Mouse (Mus musculus) cerebellum, postnatal 10 days (tissue): ENCODE results near the gene Rassf4.

Experiments
- DNase-seq, 2 experiments: peaks; one replicate each; pipeline ENCODE4 v3.0.0; 2021; ENCODE audit warnings: mixed read lengths in 2 of 2

The Rassf4 gene

GRCm38 (mm10) chr6:116671031-116671430 lies 2.7 kb downstream of the Rassf4 start:
- peak; percentile 54 to 67 for DNase-seq

GRCm38 (mm10) chr6:116670144-116670543 lies 3.6 kb downstream of the Rassf4 start:
- DNase-seq: peak; percentile 84 to 93

- peak; percentile 56 to 66 for DNase-seq
Observed at GRCm38 (mm10) chr6:116668682-116669470, 4.9 kb downstream of the Rassf4 start.

- peak in 1 of 2 experiments; percentile 31 for DNase-seq
Observed at GRCm38 (mm10) chr6:116667382-116667781, 6.4 kb downstream of the Rassf4 start.

- DNase-seq: no peak
Observed at GRCm38 (mm10) chr6:116666892-116667291, 6.9 kb downstream of the Rassf4 start.

- DNase-seq: no peak
Observed at GRCm38 (mm10) chr6:116666085-116666750, 7.5 kb downstream of the Rassf4 start.

- DNase-seq: no peak
Observed at GRCm38 (mm10) chr6:116664830-116665229, 8.9 kb downstream of the Rassf4 start.

GRCm38 (mm10) chr6:116664031-116664430 lies 9.7 kb downstream of the Rassf4 start:
- DNase-seq: no peak

GRCm38 (mm10) chr6:116663364-116663763 lies 10.4 kb downstream of the Rassf4 start:
- no peak for DNase-seq

- peak; percentile 80 to 87 for DNase-seq
Observed at GRCm38 (mm10) chr6:116653684-116654454, 19.9 kb downstream of the Rassf4 start.

- no peak for DNase-seq
Observed at GRCm38 (mm10) chr6:116653191-116653590, 20.6 kb downstream of the Rassf4 start.

- DNase-seq: peak; percentile 28 to 29
Observed at GRCm38 (mm10) chr6:116651437-116652118, 22.2 kb downstream of the Rassf4 start.

- no peak for DNase-seq
Observed at GRCm38 (mm10) chr6:116650406-116650805, 23.3 kb downstream of the Rassf4 start, which contains the start of gene Depp1. Gene Depp1, plus strand, starts transcription at chr6:116650609.

- DNase-seq: no peak
Observed at GRCm38 (mm10) chr6:116649811-116650210, 23.9 kb downstream of the Rassf4 start.

- peak in 1 of 2 experiments; percentile 27 for DNase-seq
Observed at GRCm38 (mm10) chr6:116647763-116648162, 26.0 kb downstream of the Rassf4 start.

GRCm38 (mm10) chr6:116644335-116644734 lies 29.4 kb downstream of the Rassf4 start:
- no peak for DNase-seq

GRCm38 (mm10) chr6:116643881-116644280 lies 29.9 kb downstream of the Rassf4 start:
- DNase-seq: no peak

- DNase-seq: no peak
Observed at GRCm38 (mm10) chr6:116642942-116643341, 30.8 kb downstream of the Rassf4 start.

- no peak for DNase-seq
Observed at GRCm38 (mm10) chr6:116639663-116640062, 34.1 kb downstream of the Rassf4 start.

- DNase-seq: no peak
Observed at GRCm38 (mm10) chr6:116638871-116639270, 34.9 kb downstream of the Rassf4 start.

GRCm38 (mm10) chr6:116637496-116637895 lies 36.3 kb downstream of the Rassf4 start:
- no peak for DNase-seq

GRCm38 (mm10) chr6:116636581-116637235 lies 37.0 kb downstream of the Rassf4 start:
- DNase-seq: no peak
